ENCODE assay signal across 9 mouse cellular contexts in the genomic region with DNA sequence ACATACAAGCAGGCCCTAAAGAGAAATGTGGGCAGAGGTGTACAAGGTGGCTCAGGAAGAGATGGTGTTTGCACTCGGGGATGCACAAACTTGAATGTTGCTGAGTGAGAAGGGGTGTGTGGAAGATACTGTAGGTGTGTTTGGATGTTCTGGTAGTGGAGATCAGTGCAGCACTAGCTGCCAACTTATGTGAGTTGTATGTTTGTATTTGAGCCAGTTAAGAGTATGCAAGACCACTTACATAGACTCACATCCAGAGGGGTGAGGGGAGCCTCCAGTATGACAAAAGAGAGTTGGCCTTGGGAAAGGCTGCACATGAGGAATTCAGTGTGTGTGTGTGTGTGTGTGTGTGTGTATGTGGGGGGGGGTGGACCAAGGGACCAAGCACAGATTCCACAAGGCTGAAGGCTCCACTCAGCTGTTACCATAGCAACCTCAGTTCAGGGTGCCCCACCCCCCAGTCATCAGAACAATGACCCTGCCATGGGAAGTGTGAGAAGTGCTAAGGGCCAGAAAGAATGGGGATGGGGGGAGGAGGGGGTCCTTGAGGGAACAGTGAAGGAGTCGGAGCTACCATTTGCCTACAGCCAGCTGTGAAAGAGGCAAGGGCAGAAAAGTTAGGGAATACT. TPM values are rescaled to one million over a fixed set of nuclear protein-coding genes. Genes with fewer than 3 reads are reported as not detected.
DNase-seq lines count a peak whose midpoint lies in the region; ATAC-seq and TF ChIP-seq lines count a peak whose summit lies in the region.
"Had no signal": no experiment of that assay in that cellular context is flagged by ENCODE, and none has a peak within 500 bp of the region (broad histone marks: within the 10 kb centered on the region; RNA-seq: fewer than 3 reads in every experiment).

No protein-coding gene starts in this region.

- no peak for TF ChIP-seq CTCF in left cerebral cortex, adult 2 months (IDR thresholded peaks at IDR 0.05)

- H3K4me1 ChIP-seq in heart, embryonic 16.5 days (ENCODE audit: control insufficient read depth, insufficient read depth, low read length) = peaks cover 60% of the 10 kb centered on the region
- peaks cover 82% of the 10 kb centered on the region for H3K4me1 ChIP-seq in midbrain, embryonic 13.5 days (replicated peaks)

- peak overlapping the region; percentile 49 for H3K4me2 ChIP-seq in heart, embryonic 16.5 days (ENCODE audit: low read depth, low read length)
- H3K4me2 ChIP-seq in midbrain, embryonic 13.5 days (replicated peaks) = peak overlapping the region; percentile 93

- ATAC-seq in heart, embryonic 16.5 days (replicated peaks; ENCODE audit: extremely low read depth, insufficient read depth, low FRiP score) = no peak
- ATAC-seq in midbrain, embryonic 13.5 days = peak; percentile 10

- peaks cover 22% of the 10 kb centered on the region for H3K36me3 ChIP-seq in heart, embryonic 16.5 days (ENCODE audit: control insufficient read depth, insufficient read depth)
- peaks cover 23% of the 10 kb centered on the region for H3K36me3 ChIP-seq in midbrain, embryonic 13.5 days

- intact Hi-C loops in left cerebral cortex, adult 2 months (cut with DNase I) = no loop called here

- H3K27me3 ChIP-seq in heart, embryonic 16.5 days (ENCODE audit: control insufficient read depth, insufficient read depth, low read length) = no peaks in the 10 kb centered on the region
- no peaks in the 10 kb centered on the region for H3K27me3 ChIP-seq in midbrain, embryonic 13.5 days

- H3K27ac ChIP-seq in left cerebral cortex, adult 2 months = peak overlapping the region; percentile 91
- H3K27ac ChIP-seq in heart, embryonic 16.5 days (ENCODE audit: low read length) = peak overlapping the region; percentile 85
- H3K27ac ChIP-seq in midbrain, embryonic 13.5 days = peak overlapping the region; percentile 96

- WGBS in heart, embryonic 16.5 days = 25% methylated on average over 2 of the region's 2 CpGs
- 2% methylated on average over 2 of the region's 2 CpGs for WGBS in midbrain, embryonic 13.5 days

- no peaks in the 10 kb centered on the region for H3K9me3 ChIP-seq in heart, embryonic 16.5 days (replicated peaks; ENCODE audit: control insufficient read depth, low read length)
- H3K9me3 ChIP-seq in midbrain, embryonic 13.5 days = no peaks in the 10 kb centered on the region

- peak overlapping the region; percentile 37 for H3K9ac ChIP-seq in heart, embryonic 16.5 days (ENCODE audit: low read length)
- peak overlapping the region; percentile 90 for H3K9ac ChIP-seq in midbrain, embryonic 13.5 days (replicated peaks)

- no peak for DNase-seq in left cerebral cortex, adult 2 months (ENCODE audit: extremely low spot score in 1 of 2, low spot score in 2 of 2)
- DNase-seq in left cerebral cortex, adult 11 months (ENCODE audit: low spot score) = no peak
- DNase-seq in embryo, embryonic 10 days (ENCODE audit: low spot score) = peak; percentile 89
- DNase-seq in ovary, postnatal 14 days (ENCODE audit: low spot score) = no peak
- DNase-seq in left cerebral cortex, adult 18-20 months (ENCODE audit: low spot score in 2 of 2) = no peak
- no peak for DNase-seq in gastrocnemius, postnatal 4 days (ENCODE audit: low spot score in 2 of 2)

- H3K4me3 ChIP-seq in left cerebral cortex, adult 2 months = peak overlapping the region; percentile 87
- H3K4me3 ChIP-seq in heart, embryonic 16.5 days (ENCODE audit: low read length) = no peak overlapping the region
- H3K4me3 ChIP-seq in midbrain, embryonic 13.5 days (replicated peaks) = peak overlapping the region; percentile 65

RNA-seq across cellular contexts. Expression of a gene that starts 3.6 kb away (rescaled TPM):
- total RNA-seq in left cerebral cortex, adult 2 months (2021) = 100 to 1,000 TPM; 387 to 422 TPM
- polyA plus RNA-seq in heart, embryonic 16.5 days (2015; fragmentation: Nextera tagmentation; extraction: Ambion mirVana) = 181 and 193 TPM in 2 replicates
- 398 and 406 TPM in 2 replicates for polyA plus RNA-seq in midbrain, embryonic 13.5 days (2015; fragmentation: Nextera tagmentation; extraction: Ambion mirVana)
- total RNA-seq in left cerebral cortex, adult 18-20 months (2021) = 100 to 1,000 TPM; 412 to 456 TPM
- total RNA-seq in gastrocnemius, postnatal 4 days (2021) = 100 to 1,000 TPM; 113 TPM

RNA-seq across cellular contexts. Expression of a gene that starts 16.7 kb away (rescaled TPM):
- total RNA-seq in left cerebral cortex, adult 2 months (2021) = under 1 TPM in 1 of 2 experiments, not detected in 1; 0.48 TPM
- polyA plus RNA-seq in heart, embryonic 16.5 days (2015; fragmentation: Nextera tagmentation; extraction: Ambion mirVana) = 106 and 108 TPM in 2 replicates
- polyA plus RNA-seq in midbrain, embryonic 13.5 days (2015; fragmentation: Nextera tagmentation; extraction: Ambion mirVana) = 1.3 and 1.8 TPM in 2 replicates
- total RNA-seq in left cerebral cortex, adult 18-20 months (2021) = under 1 TPM in 1 of 2 experiments, not detected in 1; 0.63 TPM
- total RNA-seq in gastrocnemius, postnatal 4 days (2021) = 1,000 to 10,000 TPM; 2,015 to 2,024 TPM

RNA-seq across cellular contexts. Expression of a gene that starts 55.1 kb away (rescaled TPM):
- total RNA-seq in left cerebral cortex, adult 2 months (2021) = 100 to 1,000 TPM; 115 to 121 TPM
- polyA plus RNA-seq in heart, embryonic 16.5 days (2015; fragmentation: Nextera tagmentation; extraction: Ambion mirVana) = 117 and 129 TPM in 2 replicates
- 106 and 109 TPM in 2 replicates for polyA plus RNA-seq in midbrain, embryonic 13.5 days (2015; fragmentation: Nextera tagmentation; extraction: Ambion mirVana)
- 100 to 1,000 TPM; 117 TPM for total RNA-seq in left cerebral cortex, adult 18-20 months (2021)
- total RNA-seq in gastrocnemius, postnatal 4 days (2021) = 100 to 1,000 TPM; 139 to 169 TPM

RNA-seq across cellular contexts. Expression of a gene that starts 55.2 kb away (rescaled TPM):
- not detected for total RNA-seq in left cerebral cortex, adult 2 months (2021)
- 0.16 and 0.17 TPM in 2 replicates for polyA plus RNA-seq in heart, embryonic 16.5 days (2015; fragmentation: Nextera tagmentation; extraction: Ambion mirVana)
- not detected in 2 replicates for polyA plus RNA-seq in midbrain, embryonic 13.5 days (2015; fragmentation: Nextera tagmentation; extraction: Ambion mirVana)
- not detected for total RNA-seq in left cerebral cortex, adult 18-20 months (2021)
- total RNA-seq in gastrocnemius, postnatal 4 days (2021) = under 1 TPM; 0.17 to 0.18 TPM
- total RNA-seq: left cerebral cortex, postnatal 25 days had no signal

RNA-seq across cellular contexts. Expression of a gene that starts 58.4 kb away (rescaled TPM):
- 100 to 1,000 TPM; 257 to 260 TPM for total RNA-seq in left cerebral cortex, adult 2 months (2021)
- polyA plus RNA-seq in heart, embryonic 16.5 days (2015; fragmentation: Nextera tagmentation; extraction: Ambion mirVana) = 25.3 and 30.6 TPM in 2 replicates
- 90.3 and 112 TPM in 2 replicates for polyA plus RNA-seq in midbrain, embryonic 13.5 days (2015; fragmentation: Nextera tagmentation; extraction: Ambion mirVana)
- 100 to 1,000 TPM; 278 to 283 TPM for total RNA-seq in left cerebral cortex, adult 18-20 months (2021)
- total RNA-seq in gastrocnemius, postnatal 4 days (2021) = 10 to 100 TPM; 24.8 to 26.9 TPM

Comparison
In these comparisons a context has a peak if more than half of its experiments do, and no peak if none do; other contexts are left out.
1. RNA of a gene that starts 16.7 kb away (total RNA-seq): 2,015 to 2,024 TPM in gastrocnemius, postnatal 4 days; 0.63 TPM in left cerebral cortex, adult 18-20 months and 0.48 TPM in left cerebral cortex, adult 2 months; every median in the first group is over 1,000 times any median in the second.
2. Peak in every context shown above with its lines, with median percentiles within 50 percentile points of each other: H3K27ac ChIP-seq.